9 mouse cellular contexts compared by ENCODE assay signal in genomic region chr2:35397590-35398173, GRCm38 (mm10). TPM values are rescaled to one million over a fixed set of nuclear protein-coding genes. Genes with fewer than 3 reads are reported as not detected.
DNase-seq lines count a peak whose midpoint lies in the region; ATAC-seq and TF ChIP-seq lines count a peak whose summit lies in the region.
"Had no signal": no experiment of that assay in that cellular context is flagged by ENCODE, and none has a peak within 500 bp of the region (broad histone marks: within the 10 kb centered on the region; RNA-seq: fewer than 3 reads in every experiment).

No protein-coding gene starts in this region.

- H3K4me1 ChIP-seq in limb, embryonic 11.5 days (ENCODE audit: control insufficient read depth, insufficient read depth, low read length), result no peaks in the 10 kb centered on the region
- peaks cover 8% of the 10 kb centered on the region for H3K4me1 ChIP-seq in testis, adult 2 months (ENCODE audit: control insufficient read depth, insufficient read depth, low read length)

- no peak; the same call in 1 of the 2 replicates for TF ChIP-seq CTCF in testis, adult 2 months (IDR thresholded peaks at IDR 0.05; ENCODE audit: control insufficient read depth, insufficient read depth, insufficient replicate concordance, low read depth, low read length)

- DNase-seq in A20 (ENCODE audit: low read depth, low spot score), result peak; percentile 80
- DNase-seq in T-cell, adult 2 months (ENCODE audit: low spot score), result peak; percentile 64
- peak; percentile 61 to 73 for DNase-seq in cerebellum, postnatal 36 days
- peak; percentile 51 to 66 for DNase-seq in gastrocnemius, postnatal 4 days (ENCODE audit: low spot score in 2 of 2)
- peak; percentile 42 to 63 for DNase-seq in kidney, adult 8-10 months
- peak; percentile 66 for DNase-seq in limb, embryonic 11.5 days (ENCODE audit: low spot score)
- peak; percentile 52 to 65 for DNase-seq in natural killer cell, adult 2 months (ENCODE audit: low spot score in 2 of 2)

- 55% methylated on average over 11 of the region's 11 CpGs for WGBS in limb, embryonic 11.5 days

- no peak overlapping the region for H3K4me3 ChIP-seq in limb, embryonic 11.5 days (ENCODE audit: low read depth, low read length)
- H3K4me3 ChIP-seq in testis, adult 2 months (ENCODE audit: control insufficient read depth, low read depth, low read length), result peak overlapping the region; percentile 46
- H3K4me3 ChIP-seq: liver, embryonic 15.5 days had no signal

- no peak overlapping the region for H3K9ac ChIP-seq in limb, embryonic 11.5 days (ENCODE audit: low read length)
- H3K9ac ChIP-seq: liver, embryonic 15.5 days had no signal

- no peak overlapping the region for H3K4me2 ChIP-seq in limb, embryonic 11.5 days (ENCODE audit: low read depth, severe bottlenecking)
- H3K4me2 ChIP-seq: liver, embryonic 15.5 days had no signal

- no peak for ATAC-seq in limb, embryonic 11.5 days (ENCODE audit: insufficient number of reproducible peaks, low FRiP score, low TSS enrichment, low read depth)

- H3K9me3 ChIP-seq in limb, embryonic 11.5 days (ENCODE audit: control insufficient read depth, low read length), result no peaks in the 10 kb centered on the region
- H3K9me3 ChIP-seq: liver, embryonic 15.5 days had no signal

- H3K27me3 ChIP-seq in limb, embryonic 11.5 days (ENCODE audit: control insufficient read depth, insufficient read depth, low read length), result no peaks in the 10 kb centered on the region
- no peaks in the 10 kb centered on the region for H3K27me3 ChIP-seq in testis, adult 2 months (ENCODE audit: control insufficient read depth, insufficient read depth, low read length)

- no peak for TF ChIP-seq POLR2A in testis, adult 2 months (IDR thresholded peaks at IDR 0.05; ENCODE audit: control insufficient read depth, low read depth, low read length)

- H3K27ac ChIP-seq in limb, embryonic 11.5 days (replicated peaks; ENCODE audit: low read depth, low read length), result no peak overlapping the region
- H3K27ac ChIP-seq in testis, adult 2 months (ENCODE audit: control insufficient read depth, insufficient read depth, low read depth, low read length), result no peak overlapping the region
- H3K27ac ChIP-seq: liver, embryonic 15.5 days had no signal

- H3K36me3 ChIP-seq in limb, embryonic 11.5 days (ENCODE audit: control insufficient read depth, insufficient read depth, low read length), result no peaks in the 10 kb centered on the region
- no peaks in the 10 kb centered on the region for H3K36me3 ChIP-seq in testis, adult 2 months (ENCODE audit: control insufficient read depth, insufficient read depth, low read length)

RNA-seq across cellular contexts. Expression of gene 4930402F06Rik, which starts 0.7 kb away (rescaled TPM):
- total RNA-seq in gastrocnemius, postnatal 4 days (2021), result not detected
- polyA plus RNA-seq in limb, embryonic 11.5 days (2014; fragmentation: Nextera tagmentation; extraction: Ambion mirVana), result not detected in 2 replicates
- polyA plus RNA-seq in testis, adult 2 months (2012; rRNA removed), result 3.3 and 4.5 TPM in 2 replicates
- polyA plus RNA-seq: liver, embryonic 15.5 days had no signal

RNA-seq across cellular contexts. Expression of gene 4930568D16Rik, which starts 30.2 kb away (rescaled TPM):
- total RNA-seq in gastrocnemius, postnatal 4 days (2021), result not detected
- polyA plus RNA-seq in limb, embryonic 11.5 days (2014; fragmentation: Nextera tagmentation; extraction: Ambion mirVana), result not detected in 2 replicates
- polyA plus RNA-seq in testis, adult 2 months (2012; rRNA removed), result 4.1 and 7.1 TPM in 2 replicates
- polyA plus RNA-seq: liver, embryonic 15.5 days had no signal
